Mouse (Mus musculus) hindbrain, embryonic 12.5 days (tissue): ENCODE measurements around the gene Mars2. TPM values are rescaled to one million over a fixed set of nuclear protein-coding genes. Genes with fewer than 3 reads are reported as not detected.

Experiments used
- polyA plus RNA-seq: library from polyadenylated mRNA; unstranded; fragments of >200 nt; fragmentation: Nextera tagmentation; extraction: Ambion mirVana; gene quantifications from 2 replicates; pipeline ENCODE4 v1.2.1, GENCODE M21; 2016

Gene Mars2
- polyA plus RNA-seq, 1 experiment from 2014 or later: 3.2 TPM

Other genes starting within 250 kb of the Mars2 start
- 347 and 353 TPM in 2 replicates for gene Sf3b1, start 209.7 kb upstream of the Mars2 start, polyA plus RNA-seq
- gene Coq10b, start 184.4 kb upstream of the Mars2 start, polyA plus RNA-seq: 29.8 and 31.4 TPM in 2 replicates
- 303 and 338 TPM in 2 replicates for gene Hspe1, start 149.0 kb upstream of the Mars2 start, polyA plus RNA-seq
- 304 and 325 TPM in 2 replicates for gene Hspd1, start 148.9 kb upstream of the Mars2 start, polyA plus RNA-seq
- 150 and 161 TPM in 2 replicates for gene Mob4, start 105.9 kb upstream of the Mars2 start, polyA plus RNA-seq
- 13.0 and 13.6 TPM in 2 replicates for gene Rftn2, start 10.4 kb upstream of the Mars2 start, polyA plus RNA-seq
- 1.4 and 1.5 TPM in 2 replicates for gene Boll, start 126.3 kb downstream of the Mars2 start, polyA plus RNA-seq
- gene Plcl1, start 168.7 kb downstream of the Mars2 start, polyA plus RNA-seq: 5.2 and 5.5 TPM in 2 replicates